Mouse (Mus musculus): Measurements from ENCODE around the gene Bbx.

Bbx gene

DNA sequence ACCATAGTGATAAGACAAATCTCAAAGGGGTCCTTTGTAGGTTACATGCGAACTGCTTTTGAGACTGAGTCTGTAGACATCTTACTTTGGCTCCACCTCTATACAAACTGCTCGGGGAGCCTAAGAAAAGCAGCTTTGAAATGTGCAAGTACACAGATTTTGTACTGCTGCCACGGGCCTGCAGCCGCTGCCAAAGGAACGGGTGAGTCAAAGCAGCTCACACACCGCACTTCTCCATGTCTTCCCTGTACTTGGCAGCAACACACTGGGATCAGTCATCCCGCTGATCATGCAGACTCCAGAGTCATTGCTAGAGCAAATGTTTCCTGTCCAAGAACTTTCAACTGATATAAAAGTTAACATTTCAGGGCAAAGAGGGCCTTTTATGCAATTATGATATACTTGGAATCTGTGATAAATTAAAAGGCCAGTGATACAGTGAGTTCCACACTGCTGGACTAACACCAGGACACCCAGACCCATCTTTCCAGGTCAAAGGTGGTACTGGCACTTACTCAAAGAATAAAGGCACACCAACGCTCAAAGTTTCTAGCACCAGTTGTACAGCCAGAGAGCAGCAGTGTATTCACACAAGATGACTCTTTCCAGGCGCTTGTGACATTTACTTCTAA is 122.7 kb downstream of the Bbx start:
- DNase-seq: peak; percentile 87

DNA sequence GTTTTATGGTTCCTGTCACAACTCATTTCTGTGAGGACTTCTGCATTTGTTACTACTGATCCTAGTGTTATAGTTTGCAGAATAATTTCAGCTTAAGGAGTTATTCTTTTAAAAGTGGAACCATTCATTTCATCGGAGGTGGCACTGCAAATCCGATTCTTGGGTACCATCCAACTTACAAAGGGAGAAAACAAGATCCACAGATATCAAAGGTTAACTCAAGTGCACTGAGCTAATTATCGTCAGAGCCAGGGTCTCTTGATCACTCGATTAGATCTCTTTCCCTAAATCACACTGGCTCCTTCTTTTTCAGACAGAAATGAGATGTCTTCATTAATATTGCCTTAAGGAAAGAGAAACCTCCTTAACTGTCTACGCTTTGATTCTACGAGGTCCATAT is 123.9 kb downstream of the Bbx start:
- no peak for DNase-seq

DNA sequence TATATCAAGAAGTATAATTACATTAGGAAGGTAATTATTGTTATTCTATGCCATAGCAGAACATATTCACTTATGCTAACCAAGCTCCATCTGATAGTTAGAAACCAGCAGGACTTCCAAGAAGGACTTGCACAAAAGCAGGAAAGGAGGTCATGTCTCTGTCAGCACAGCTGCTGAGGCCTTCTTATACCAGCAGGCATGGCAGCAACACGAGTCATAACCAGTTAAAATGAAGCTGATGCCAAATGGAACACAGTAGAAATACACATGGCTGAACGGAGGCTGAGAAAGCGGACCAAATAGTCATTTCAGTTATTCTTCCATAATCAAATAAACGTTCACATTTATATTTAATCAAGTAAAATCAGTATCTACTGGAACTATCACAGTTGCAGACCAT is 125.0 kb downstream of the Bbx start:
- DNase-seq: no peak

DNA sequence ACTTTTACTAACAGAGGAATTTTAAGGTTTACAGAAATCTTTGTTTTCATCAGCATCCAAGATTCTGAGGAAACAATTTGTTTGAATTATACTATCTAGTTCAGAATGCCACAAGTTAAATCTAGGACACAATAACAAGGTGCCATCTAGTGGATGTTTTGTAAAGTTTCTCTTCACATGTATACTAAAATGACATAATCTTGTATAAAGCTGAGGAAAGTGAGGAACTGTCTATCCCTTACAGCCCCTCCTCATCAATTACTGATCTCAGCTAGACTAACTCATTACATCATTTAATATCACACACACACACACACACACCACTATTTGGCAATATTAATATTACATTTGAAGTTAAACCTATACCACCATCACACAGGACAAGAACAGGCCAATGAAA is 125.5 kb downstream of the Bbx start:
- no peak for DNase-seq

DNA sequence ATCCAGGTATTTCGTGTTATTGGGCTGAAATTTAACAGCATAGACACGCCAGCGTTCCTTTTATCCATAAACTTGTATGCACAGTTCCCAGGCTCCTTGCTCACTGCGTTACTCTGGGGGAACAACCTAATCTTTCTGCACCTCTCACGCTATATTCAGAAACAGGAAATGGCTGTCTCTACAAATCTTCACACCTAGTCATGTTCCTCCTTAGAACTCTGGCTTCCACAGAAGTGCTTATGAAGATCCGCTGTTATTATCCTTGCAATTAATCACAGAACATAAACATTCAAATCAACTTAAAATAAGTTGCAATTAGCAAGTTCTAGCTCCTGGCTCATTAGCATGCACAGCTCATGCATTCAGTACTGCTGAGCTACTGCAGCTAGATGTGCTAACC is 127.0 kb downstream of the Bbx start:
- no peak for DNase-seq

DNA sequence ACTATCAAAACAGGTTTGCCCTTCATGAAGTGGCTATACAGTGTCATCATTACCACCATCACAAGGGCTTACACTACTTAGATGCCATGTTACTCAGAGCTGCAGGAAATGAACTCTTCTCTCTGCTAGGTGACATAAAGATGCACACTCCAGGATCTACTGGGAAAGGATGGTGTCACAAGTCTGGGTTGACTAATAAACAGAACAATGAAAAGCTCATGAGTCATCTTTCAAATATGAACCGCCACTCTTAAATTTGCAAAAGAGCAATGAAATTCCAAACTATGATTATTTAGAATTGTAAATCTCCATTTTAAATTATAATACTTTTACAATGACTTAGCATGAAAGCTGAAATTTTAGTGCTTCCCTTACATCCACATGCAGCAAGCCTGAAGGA is 129.6 kb downstream of the Bbx start:
- DNase-seq: no peak

DNA sequence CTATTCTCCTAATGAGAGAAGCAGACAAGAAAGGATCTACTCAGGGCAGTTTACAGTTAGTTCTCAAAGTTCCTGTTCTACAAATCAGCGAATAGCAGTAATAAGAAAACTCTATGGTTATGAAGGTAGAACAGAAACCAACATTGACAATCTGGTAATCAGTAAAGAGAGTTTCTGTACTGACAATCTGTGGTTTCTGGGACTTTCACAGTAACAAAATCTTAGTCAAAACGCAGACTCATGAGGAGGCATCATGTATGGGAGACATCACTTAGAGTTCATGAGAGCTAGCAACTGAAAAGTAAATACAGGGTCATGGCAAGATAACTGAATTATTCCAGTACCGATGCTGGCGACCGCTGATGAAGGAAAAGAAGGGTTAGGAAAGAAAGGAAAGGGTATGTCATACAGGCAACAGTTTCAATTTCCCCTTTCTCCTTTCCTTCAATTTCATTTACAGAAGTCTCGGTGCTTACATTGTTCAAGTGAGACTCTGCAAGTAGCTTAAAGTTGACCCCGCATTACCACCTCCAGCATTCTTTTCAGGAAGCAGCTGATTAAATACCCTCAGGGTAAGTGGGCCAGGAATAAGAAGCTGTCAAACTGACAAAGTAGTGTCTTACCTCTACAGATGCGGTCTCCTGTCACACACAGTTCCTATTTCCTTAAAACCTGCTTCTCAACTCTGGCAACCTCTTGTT is 133.3 kb downstream of the Bbx start:
- no peak for DNase-seq

DNA sequence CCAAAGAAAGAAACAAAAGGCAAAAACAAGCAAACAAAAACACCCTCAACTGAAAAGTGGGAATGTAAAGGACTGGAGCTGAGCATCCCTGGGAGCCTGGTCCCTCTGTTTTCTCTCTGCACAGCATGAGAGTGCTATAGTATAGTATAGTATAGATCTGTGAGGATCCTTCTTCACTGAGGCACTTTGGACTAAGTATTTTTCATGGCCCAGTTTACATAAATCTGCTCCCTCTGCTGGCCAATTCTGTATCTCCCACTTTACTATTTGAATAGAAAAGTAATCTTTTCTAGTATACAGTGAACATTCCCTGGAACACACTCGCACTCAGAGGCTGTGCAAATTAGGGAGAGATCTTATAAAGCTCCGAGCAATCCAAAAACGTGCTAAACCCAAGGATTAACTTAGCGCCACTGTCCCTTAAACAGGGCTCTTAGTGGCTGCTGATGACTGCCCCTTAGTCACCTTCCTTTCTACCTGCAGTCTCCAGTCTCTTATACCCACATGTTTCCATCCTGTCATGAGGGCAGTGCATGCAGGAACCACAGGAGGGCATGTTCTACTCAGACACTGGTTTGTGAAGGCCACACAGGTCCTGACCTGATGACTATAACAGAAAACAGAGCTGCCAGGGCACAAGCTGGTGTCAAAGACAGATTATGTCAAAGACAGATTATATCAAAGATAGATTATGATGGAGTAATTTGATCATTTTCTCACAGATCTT is 138.5 kb downstream of the Bbx start:
- DNase-seq: no peak

DNA sequence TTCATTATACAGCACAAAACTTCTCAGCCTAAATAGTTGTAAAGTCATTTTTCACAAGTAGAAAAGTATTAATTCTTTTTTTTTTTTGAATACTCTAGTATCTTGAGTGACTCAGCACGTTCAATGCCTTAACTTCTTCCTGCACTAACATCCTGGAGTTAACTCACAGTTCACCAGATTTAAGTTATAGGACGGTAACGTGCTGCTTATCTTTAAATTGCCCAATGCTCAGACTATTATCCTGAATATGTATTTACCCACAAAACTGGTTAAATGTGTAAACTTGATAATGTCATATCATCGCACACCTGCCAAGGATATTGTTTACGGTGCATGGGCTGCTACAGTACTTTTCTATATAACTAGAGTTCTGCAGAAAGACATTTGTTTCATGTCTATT is 139.4 kb downstream of the Bbx start:
- no peak for DNase-seq

DNA sequence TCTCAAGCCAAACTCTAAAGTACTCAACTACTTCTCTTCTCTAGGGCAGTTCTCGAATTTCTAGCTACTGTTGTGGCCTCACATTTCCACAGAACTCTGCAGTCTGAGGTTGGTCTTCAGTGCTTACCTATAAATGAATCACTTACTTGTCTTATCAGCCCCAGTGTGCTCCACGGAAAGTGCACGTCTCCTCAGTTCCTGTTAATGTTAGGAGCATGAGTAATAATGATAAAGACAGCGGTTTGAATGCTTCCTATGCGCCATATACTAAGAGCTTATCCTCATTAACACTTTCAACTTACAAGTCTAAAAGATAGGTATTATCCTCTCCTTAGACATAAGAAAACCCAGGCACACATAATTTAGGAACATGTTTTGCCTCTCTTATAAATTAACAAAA is 142.4 kb downstream of the Bbx start:
- DNase-seq: no peak

DNA sequence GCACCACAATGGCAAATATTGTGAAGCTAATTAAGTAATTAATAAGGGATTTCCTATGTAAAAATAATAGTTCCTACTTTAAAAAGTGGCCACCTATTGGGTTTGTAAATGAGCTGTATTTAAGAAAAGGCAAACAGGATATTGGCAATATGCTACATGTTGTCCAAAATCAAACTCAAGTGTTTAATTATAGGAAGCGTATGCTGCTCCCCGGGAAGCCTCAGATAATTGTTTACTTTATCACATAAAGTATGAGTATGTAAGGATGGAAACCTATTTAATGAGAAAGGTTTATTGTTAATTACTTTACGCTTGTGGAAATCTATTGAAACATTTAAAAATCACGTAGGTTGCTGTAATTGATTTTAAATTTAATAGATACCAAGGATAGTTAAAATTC is 159.4 kb downstream of the Bbx start:
- no peak for DNase-seq

DNA sequence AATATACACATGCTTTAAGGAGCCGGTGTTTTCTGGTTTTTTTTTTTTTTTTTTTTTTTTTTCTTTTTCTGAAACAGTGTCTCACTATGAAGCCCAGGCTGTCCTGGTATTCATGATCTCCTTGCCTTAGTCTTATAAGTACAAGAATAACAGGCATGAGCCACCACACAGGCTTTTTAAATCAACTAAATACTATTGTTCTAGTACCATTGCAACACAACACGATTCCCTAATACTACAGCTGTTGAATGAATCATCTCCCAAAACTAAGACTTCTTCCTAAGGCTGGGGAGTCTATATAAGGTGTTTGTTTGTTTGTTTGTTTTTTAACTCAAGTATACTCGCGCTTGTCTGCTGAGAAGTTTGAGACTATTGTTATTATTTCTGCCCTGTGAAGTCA is 169.5 kb downstream of the Bbx start:
- DNase-seq: no peak

DNA sequence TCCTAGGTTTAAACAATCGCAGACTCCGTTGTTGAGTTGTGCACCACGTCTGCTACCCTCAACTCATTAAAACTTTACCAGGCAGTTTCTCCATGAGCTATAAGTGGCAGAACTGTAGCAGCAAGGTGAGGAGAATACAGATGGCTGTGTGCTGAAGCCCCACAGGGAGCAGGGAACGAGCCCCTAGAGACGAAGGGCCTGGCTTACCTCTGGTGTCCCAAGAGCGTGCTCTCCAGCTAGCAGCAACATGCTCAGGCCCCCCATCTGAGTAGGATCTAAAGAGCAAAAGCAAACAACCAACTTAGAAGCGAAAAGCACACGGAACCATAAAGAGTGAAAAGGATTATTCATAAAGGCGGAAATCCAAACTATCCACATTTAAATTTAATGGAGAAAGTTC is 170.0 kb downstream of the Bbx start:
- no peak for DNase-seq

DNA sequence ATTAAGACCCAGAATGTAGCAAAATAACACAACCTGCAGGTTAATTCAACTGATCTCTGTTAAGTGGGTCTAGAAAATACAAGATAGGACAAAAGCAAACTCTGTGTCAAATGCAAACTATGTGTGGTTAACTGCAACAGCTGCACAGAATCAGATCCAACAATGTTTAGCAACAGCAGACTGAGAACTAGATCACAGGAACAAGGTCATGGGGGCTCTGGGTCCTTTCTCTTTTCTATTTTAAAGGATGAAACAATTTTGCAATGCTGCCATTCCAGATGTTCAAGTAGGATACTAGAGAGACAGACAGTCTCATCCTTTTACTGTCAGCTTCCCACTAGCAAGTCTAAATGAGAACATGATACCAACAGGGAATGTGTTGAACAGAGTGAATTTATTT is 170.4 kb downstream of the Bbx start:
- DNase-seq: no peak

DNA sequence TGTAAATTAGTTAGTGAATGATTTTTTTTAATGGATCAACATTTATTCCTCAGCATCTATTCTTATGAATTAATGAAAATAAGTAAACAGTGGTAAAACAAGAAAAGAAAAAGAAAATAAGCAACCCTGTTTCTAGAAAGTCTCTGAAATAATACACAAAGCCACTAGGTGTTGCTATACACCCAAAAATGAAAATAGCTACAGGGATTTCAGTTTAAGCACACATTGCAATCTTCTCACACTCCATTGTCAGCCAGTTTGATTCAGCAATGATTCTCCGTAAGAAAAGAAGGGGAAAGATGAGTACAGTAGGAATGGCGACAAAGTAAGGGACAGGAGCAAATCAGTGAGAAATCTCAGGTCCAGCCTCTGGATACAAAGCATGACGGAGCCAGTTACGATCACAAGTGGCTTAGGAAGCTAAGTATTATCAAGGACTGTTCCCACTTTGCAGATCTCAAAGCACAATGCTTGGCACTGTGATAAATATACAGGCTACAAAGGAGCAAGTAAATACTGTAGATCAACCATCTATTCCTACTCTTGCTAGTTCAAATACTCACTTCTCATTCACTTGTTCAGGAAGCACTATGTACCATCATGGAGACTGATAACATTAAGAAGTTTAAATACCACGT is 177.5 kb downstream of the Bbx start:
- DNase-seq: peak; percentile 8

DNA sequence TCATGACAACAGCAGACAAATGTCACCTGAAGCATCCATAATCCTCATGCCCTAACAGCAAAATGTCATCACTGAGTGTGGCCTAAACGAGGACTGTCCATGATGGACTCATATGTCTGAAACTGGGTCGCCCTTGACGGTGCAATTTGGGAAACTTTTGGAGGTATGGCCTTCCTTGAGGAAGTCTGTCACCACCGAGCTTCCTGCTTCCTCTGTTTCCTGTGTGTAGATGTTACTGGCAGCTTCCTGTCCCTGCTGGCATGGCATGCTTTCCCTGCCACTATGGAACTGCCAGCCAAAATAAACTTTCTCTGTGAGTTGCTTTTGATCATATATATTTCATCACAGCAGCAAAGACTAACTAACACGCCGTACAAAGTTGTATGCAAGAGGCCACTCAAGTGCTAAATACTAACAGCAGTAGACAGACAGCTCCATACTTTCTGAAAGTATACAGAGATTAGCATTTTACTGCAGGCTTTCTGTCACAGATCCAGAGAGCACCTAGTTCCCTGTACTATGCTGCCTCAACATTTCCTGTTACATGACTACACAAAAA is 180.7 kb downstream of the Bbx start:
- no peak for DNase-seq

DNA sequence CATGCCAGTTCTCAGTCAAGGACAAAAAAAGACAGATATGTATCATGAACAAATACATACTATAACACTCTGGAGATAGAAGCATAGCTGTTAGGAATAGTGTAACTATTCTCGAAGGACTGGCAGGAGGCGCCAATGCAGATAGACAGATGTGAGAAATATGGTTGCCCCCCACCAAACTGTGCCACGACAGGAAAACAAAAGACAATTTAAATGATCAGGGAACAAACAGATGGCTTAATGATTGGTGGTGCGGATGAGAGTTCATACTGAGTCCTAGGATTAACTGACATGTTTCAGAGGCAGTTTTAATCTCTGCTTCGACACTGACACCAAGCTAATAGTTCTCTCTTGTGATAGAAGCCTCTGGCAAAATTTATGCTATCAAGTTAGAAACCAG is 181.7 kb downstream of the Bbx start:
- no peak for DNase-seq

DNA sequence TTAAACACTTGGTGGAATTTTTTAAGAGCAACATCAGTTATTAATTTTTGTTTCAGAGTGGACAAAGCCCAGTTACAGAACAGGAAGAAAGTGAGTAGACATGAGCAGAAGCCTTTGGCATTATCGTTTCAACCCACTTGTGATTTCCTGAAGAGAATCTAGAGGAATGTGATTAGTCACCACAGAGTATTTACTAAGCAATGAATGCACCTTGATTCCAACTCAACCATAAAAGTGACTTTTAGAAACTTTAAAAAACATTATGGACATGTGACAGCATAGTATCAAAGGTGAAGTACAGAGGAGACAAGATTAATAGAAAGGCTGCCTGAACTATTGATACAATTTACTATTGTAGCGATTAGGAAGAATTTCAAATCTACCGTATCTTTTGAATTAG is 183.2 kb downstream of the Bbx start:
- DNase-seq: no peak

DNA sequence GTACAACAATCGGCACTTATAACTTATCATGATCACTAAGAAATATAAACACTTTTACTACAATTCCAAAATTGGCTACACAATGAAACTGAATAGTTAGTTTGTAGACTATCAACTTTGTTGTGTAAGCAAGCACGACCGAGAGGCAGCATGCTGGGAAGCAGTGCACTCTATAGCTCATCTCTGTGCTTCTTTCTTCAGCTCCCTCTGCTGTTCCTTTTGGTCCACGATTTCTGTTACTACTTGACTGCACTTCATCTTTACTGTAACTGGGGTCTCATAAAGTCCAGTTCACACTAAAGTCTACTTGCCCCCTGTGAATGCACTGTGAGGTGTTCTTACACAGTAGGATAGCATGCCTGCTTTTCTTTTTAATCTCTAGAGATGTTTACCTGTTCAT is 189.7 kb downstream of the Bbx start:
- DNase-seq: no peak

DNA sequence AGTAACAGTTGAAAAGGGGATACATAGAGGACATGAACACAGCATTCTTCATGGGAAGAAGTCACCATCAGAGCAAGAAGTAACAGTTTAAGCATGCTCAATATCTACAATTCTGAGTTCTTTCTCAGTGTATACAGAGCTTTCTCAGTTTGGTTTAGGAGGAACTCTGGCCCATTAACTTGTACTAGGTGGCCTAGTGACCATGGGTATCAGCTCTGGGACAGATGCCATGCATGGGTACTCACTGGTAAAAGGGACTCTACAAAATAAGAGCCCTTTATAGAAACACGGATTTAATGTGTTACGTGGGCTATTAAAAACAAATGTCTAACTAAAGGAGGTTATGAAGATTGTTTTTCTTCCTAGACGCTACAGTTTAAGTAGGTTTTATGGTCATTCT is 190.6 kb downstream of the Bbx start:
- no peak for DNase-seq

DNA sequence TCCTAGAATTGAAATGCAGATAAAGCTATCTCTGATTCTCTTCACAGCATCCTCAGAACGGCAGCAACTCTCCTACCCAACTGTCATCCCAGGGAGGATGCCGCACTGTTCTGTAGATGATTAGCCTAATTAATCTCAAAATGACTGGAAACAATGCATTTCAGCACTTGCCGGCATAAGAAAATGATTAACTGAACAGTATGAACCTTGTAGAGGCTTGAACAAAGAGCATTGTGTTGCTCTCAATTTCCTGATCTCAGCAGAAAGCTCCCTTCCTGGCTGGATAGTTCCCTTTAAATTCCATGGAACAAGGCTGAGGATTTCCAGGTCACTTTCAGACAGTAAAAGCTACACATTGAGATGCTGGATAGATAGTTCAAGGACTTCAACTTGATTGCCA is 197.0 kb downstream of the Bbx start:
- DNase-seq: no peak

DNA sequence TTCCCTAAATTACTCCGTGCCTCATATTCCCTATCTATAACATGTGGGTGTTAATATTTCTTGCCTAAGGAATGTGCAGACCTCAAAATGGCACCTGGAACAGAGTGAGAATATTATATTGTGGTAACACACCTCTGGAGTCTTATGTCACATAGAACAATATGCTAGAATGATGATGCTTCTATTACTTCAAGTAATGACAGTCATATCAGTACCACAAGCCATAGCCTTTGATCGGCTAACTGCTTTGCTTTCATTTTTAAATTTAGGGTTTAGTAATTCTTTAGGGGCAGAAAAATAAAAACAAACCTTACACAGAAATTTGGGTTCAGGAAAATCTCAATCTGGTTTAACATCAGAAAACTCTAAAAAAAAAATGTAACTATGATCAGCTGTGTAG is 201.6 kb downstream of the Bbx start:
- DNase-seq: no peak

DNA sequence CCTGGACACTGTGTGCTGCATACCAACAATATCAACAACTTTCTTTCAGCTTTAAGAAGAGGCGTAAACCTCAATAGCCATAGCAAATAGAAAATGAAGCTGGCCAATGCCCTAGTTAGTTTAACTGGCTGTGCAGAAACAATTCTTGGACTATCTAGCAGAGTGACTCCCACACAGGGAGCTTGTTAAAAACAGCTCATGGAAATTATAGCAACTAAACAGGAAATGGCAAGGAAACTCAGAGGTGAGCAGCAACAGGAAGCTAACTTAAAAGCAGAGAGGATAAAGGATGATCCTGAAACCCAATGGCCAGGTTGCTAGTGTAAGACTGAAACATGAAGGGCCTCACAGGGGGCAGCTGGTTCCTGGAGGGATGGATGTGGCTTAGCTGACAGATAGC is 203.4 kb downstream of the Bbx start:
- DNase-seq: no peak

DNA sequence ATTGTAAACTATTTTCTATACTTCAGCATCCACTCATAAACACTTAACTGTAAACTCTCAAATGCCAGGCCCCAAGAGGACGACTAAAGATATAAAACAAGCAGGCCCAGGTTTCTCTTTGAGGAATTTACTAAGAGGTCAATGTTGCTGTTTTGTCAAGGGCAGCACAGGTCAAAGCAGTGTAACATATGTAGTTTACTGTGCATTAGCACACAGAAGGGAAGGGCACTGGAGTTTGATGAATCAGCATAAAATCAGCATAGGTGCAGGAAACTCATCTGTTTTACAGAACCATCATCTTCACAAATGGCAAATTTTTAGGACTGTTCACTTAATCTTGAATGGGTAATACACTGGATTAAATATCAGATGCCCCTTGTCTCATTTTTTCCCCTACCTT is 205.9 kb downstream of the Bbx start:
- DNase-seq: no peak

All from right cerebral cortex, adult 18-20 months (tissue).